Mouse (Mus musculus): Measurements from ENCODE around the gene Pmis2. TPM values are rescaled to one million over a fixed set of nuclear protein-coding genes. Genes with fewer than 3 reads are reported as not detected.
A peak's percentile ranks its signal among the peaks of the same experiment; 100 is the strongest.

Gene Pmis2
- polyA plus RNA-seq, 1 experiment from 2014 or later: not detected

- ATAC-seq (no peak), DNase-seq (ENCODE audit: low spot score) (no peak)
- 40% methylated on average over 7 of the region's 8 CpGs for WGBS
These were observed 34.9 kb upstream of the Pmis2 start for GRCm38 (mm10) chr7:30706214-30706882.

DNA sequence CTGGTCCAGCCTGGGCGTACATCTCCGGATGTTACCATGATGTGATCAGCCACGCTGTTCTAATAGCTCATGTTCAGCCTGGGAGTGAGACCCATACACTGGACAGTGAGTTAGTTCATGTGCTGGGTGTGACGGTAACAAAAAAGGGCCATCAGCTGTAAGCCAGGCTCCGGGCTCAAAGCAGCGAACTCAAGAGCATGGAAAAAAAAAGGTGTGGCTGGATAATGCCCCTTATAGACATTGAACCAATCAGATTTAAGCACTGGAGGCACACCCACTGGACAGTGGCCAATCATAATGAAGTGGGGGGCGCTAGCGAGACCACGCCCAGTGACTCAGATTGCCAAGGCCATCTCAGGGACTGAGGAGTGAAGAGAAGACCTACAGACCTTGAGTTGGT lies 27.2 kb upstream of the Pmis2 start, which contains the start of gene 2200002J24Rik:
TSS of gene 2200002J24Rik (plus strand) at position 338 of the 400 bp plus-strand sequence.
- H3K4me3 ChIP-seq (ENCODE audit: low read depth, low read length): no peak within 1 kb of the TSS
- H3K9ac ChIP-seq (replicated peaks; ENCODE audit: low read depth): no peak within 1 kb of the TSS
- H3K9me3 ChIP-seq (ENCODE audit: low read length): no peaks in the 10 kb centered on the region
- 33% methylated on average over 9 of the region's 9 CpGs for WGBS
- TF ChIP-seq EP300 (IDR thresholded peaks at IDR 0.05): no peak
- no peak for TF ChIP-seq CTCF (IDR thresholded peaks at IDR 0.05)
- 0 out of 2 replicates have a peak, but pooled peaks cover 3% of the 10 kb centered on the region for H3K4me1 ChIP-seq (ENCODE audit: insufficient read depth, low read depth, low read length)
- H3K4me2 ChIP-seq (replicated peaks; ENCODE audit: low read depth, low read length): no peak within 1 kb of the TSS
- peak; percentile 68 for DNase-seq (ENCODE audit: low spot score)
- no peak within 1 kb of the TSS for H3K27ac ChIP-seq (ENCODE audit: low read length)
- H3K36me3 ChIP-seq (ENCODE audit: insufficient read depth, low read length): no peaks in the 10 kb centered on the region
- peak; percentile 41 for ATAC-seq
- H3K27me3 ChIP-seq (replicated peaks; ENCODE audit: insufficient read depth, low read length): no peaks in the 10 kb centered on the region

More at GRCm38 (mm10) chr7:30706214-30706882, 34.9 kb upstream of the Pmis2 start:
- H3K4me3 ChIP-seq (ENCODE audit: low read depth, low read length): no peak overlapping the region
- no peaks in the 10 kb centered on the region for H3K9me3 ChIP-seq (ENCODE audit: low read length)
- no peak overlapping the region for H3K9ac ChIP-seq (replicated peaks; ENCODE audit: low read depth)
- H3K27me3 ChIP-seq (replicated peaks; ENCODE audit: insufficient read depth, low read length): no peaks in the 10 kb centered on the region
- no peaks in the 10 kb centered on the region for H3K36me3 ChIP-seq (ENCODE audit: insufficient read depth, low read length)
- H3K4me2 ChIP-seq (replicated peaks; ENCODE audit: low read depth, low read length): no peak overlapping the region
- no peak overlapping the region for H3K27ac ChIP-seq (ENCODE audit: low read length)
- no peaks in the 10 kb centered on the region for H3K4me1 ChIP-seq (ENCODE audit: insufficient read depth, low read depth, low read length)
- TF ChIP-seq EP300 (IDR thresholded peaks at IDR 0.05) (no peak), CTCF (IDR thresholded peaks at IDR 0.05) (no peak)

GRCm38 (mm10) chr7:30698101-30698500 lies 26.7 kb upstream of the Pmis2 start:
- ATAC-seq: no peak
- Histone ChIP-seq H3K9ac (replicated peaks; ENCODE audit: low read depth) (no peak overlapping the region), H3K27me3 (replicated peaks; ENCODE audit: insufficient read depth, low read length) (no peaks in the 10 kb centered on the region), H3K27ac (ENCODE audit: low read length) (no peak overlapping the region), H3K4me3 (ENCODE audit: low read depth, low read length) (no peak overlapping the region), H3K4me1 (ENCODE audit: insufficient read depth, low read depth, low read length) (0 out of 2 replicates have a peak, but pooled peaks cover 3% of the 10 kb centered on the region), H3K36me3 (ENCODE audit: insufficient read depth, low read length) (no peaks in the 10 kb centered on the region), H3K9me3 (ENCODE audit: low read length) (no peaks in the 10 kb centered on the region), H3K4me2 (replicated peaks; ENCODE audit: low read depth, low read length) (no peak overlapping the region)
- peak; percentile 32 for DNase-seq (ENCODE audit: low spot score)
- WGBS: 48% methylated on average over 5 of the region's 5 CpGs
- TF ChIP-seq CTCF (IDR thresholded peaks at IDR 0.05) (no peak), EP300 (IDR thresholded peaks at IDR 0.05) (no peak)

DNA sequence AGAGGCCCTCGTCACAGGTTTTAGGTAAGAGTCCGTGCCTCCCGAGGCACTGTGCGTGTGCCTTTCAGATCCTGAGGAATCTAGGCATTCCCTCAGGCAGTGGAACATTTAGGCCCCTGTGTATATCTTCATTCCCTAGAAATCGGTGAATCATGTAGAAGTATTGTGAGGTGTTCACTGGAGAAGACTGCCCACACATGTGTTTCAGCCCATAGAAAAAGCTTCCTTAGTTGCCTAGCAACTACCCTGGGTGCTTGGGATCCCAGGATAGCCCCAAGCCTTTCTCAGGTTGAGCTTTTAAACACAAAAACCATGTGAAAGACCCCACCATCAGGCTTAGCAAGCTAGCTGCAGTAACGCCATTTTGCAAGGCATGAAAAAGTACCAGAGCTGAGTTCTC lies 16.9 kb upstream of the Pmis2 start:
- Histone ChIP-seq H3K4me1 (ENCODE audit: insufficient read depth, low read depth, low read length) (no peaks in the 10 kb centered on the region), H3K4me3 (ENCODE audit: low read depth, low read length) (no peak overlapping the region), H3K36me3 (ENCODE audit: insufficient read depth, low read length) (no peaks in the 10 kb centered on the region), H3K27me3 (replicated peaks; ENCODE audit: insufficient read depth, low read length) (no peaks in the 10 kb centered on the region), H3K4me2 (replicated peaks; ENCODE audit: low read depth, low read length) (no peak overlapping the region), H3K27ac (ENCODE audit: low read length) (no peak overlapping the region), H3K9me3 (ENCODE audit: low read length) (no peaks in the 10 kb centered on the region), H3K9ac (replicated peaks; ENCODE audit: low read depth) (no peak overlapping the region)
- WGBS: 50% methylated on average over 6 of the region's 6 CpGs
- no peak for TF ChIP-seq CTCF (IDR thresholded peaks at IDR 0.05)
- TF ChIP-seq EP300 (IDR thresholded peaks at IDR 0.05): no peak
- ATAC-seq: peak; percentile 52
- DNase-seq (ENCODE audit: low spot score): peak; percentile 18

DNA sequence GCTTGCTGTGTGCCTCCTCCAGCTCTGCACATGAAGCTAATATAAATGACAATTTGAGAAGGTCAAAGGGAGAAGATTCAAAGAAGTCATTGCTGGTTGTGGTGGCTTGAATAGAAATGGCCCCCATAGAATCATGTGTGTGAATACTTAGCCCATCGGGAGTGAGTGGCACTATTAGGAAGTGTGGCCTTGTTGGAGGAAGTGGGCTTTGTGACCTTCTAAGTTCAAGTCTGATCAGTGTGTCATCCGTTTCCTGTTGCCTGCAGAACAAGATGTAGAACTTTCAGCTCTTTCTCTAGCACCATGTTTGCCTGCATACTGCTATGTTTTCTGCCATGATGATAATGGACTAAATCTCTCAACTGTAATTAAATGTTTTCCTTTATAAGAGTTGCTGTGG lies 12.0 kb upstream of the Pmis2 start:
- Histone ChIP-seq H3K4me3 (ENCODE audit: low read depth, low read length) (no peak overlapping the region), H3K36me3 (ENCODE audit: insufficient read depth, low read length) (no peaks in the 10 kb centered on the region), H3K9me3 (ENCODE audit: low read length) (no peaks in the 10 kb centered on the region), H3K4me1 (ENCODE audit: insufficient read depth, low read depth, low read length) (no peaks in the 10 kb centered on the region), H3K9ac (replicated peaks; ENCODE audit: low read depth) (no peak overlapping the region), H3K27ac (ENCODE audit: low read length) (no peak overlapping the region), H3K4me2 (replicated peaks; ENCODE audit: low read depth, low read length) (no peak overlapping the region), H3K27me3 (replicated peaks; ENCODE audit: insufficient read depth, low read length) (no peaks in the 10 kb centered on the region)
- ATAC-seq: no peak
- no peak for TF ChIP-seq EP300 (IDR thresholded peaks at IDR 0.05)
- TF ChIP-seq CTCF (IDR thresholded peaks at IDR 0.05): no peak
- no peak for DNase-seq (ENCODE audit: low spot score)
- 59% methylated on average over 2 of the region's 2 CpGs for WGBS

- Histone ChIP-seq H3K9me3 (ENCODE audit: low read length) (no peaks in the 10 kb centered on the region), H3K36me3 (ENCODE audit: insufficient read depth, low read length) (no peaks in the 10 kb centered on the region), H3K27ac (ENCODE audit: low read length) (no peak overlapping the region), H3K4me2 (replicated peaks; ENCODE audit: low read depth, low read length) (no peak overlapping the region), H3K9ac (replicated peaks; ENCODE audit: low read depth) (no peak overlapping the region), H3K27me3 (replicated peaks; ENCODE audit: insufficient read depth, low read length) (no peaks in the 10 kb centered on the region), H3K4me1 (ENCODE audit: insufficient read depth, low read depth, low read length) (no peaks in the 10 kb centered on the region), H3K4me3 (ENCODE audit: low read depth, low read length) (no peak overlapping the region)
- ATAC-seq (no peak), DNase-seq (ENCODE audit: low spot score) (no peak)
- TF ChIP-seq EP300 (IDR thresholded peaks at IDR 0.05) (no peak), CTCF (IDR thresholded peaks at IDR 0.05) (no peak)
- 40% methylated on average over 5 of the region's 5 CpGs for WGBS
These were observed 10.5 kb upstream of the Pmis2 start for GRCm38 (mm10) chr7:30681897-30682296.

Data from lung, postnatal 0 days (tissue).